Mouse (Mus musculus) hindbrain, embryonic 15.5 days (tissue): ENCODE data around the gene BC048403. TPM values are rescaled to one million over a fixed set of nuclear protein-coding genes. Genes with fewer than 3 reads are reported as not detected.
"Not testable (repeated sequence)": the region's sequence is repeated elsewhere in the genome, so short reads cannot be mapped to it uniquely, and the experiment has no call there.

Experiments used
- ATAC-seq: fragments of 200-750 bp; cut with Nextera tagmentation; 2 replicates; pipeline ENCODE4 v1.8.0; 2017; ENCODE audit warnings: low read depth, moderate number of reproducible peaks, moderate TSS enrichment; ENCODE audit not compliant: low FRiP score
- H3K27ac ChIP-seq: fragments of 300-500 bp; sonication (generic); replicated peaks from 2 replicates; pipeline ENCODE4 v1.5.1; 2015; ENCODE audit warnings: mild to moderate bottlenecking, inconsistent platforms
- H3K27me3 ChIP-seq: fragments of 300-500 bp; sonication (generic); 2 replicates; pipeline ENCODE4 v1.6.1; 2015; ENCODE audit warnings: control low read depth, inconsistent platforms
- H3K36me3 ChIP-seq: fragments of 300-500 bp; sonication (generic); 2 replicates; pipeline ENCODE4 v1.6.1; 2015; ENCODE audit warnings: control low read depth, inconsistent platforms
- H3K4me1 ChIP-seq: fragments of 300-500 bp; sonication (generic); replicated peaks from 2 replicates; pipeline ENCODE4 v1.6.1; 2015; ENCODE audit warnings: control low read depth, inconsistent platforms
- H3K4me2 ChIP-seq: fragments of 300-500 bp; sonication (generic); 2 replicates; pipeline ENCODE4 v1.6.1; 2015; ENCODE audit warnings: moderate library complexity, mild to moderate bottlenecking, inconsistent platforms
- H3K4me3 ChIP-seq: fragments of 300-500 bp; sonication (generic); 2 replicates; pipeline ENCODE4 v1.5.1; 2015; ENCODE audit warnings: mild to moderate bottlenecking, inconsistent platforms
- H3K9ac ChIP-seq: fragments of 300-500 bp; sonication (generic); 2 replicates; pipeline ENCODE4 v1.6.1; 2015; ENCODE audit warnings: inconsistent platforms
- H3K9me3 ChIP-seq: fragments of 300-500 bp; sonication (generic); 2 replicates; pipeline ENCODE4 v1.6.1; 2016; ENCODE audit warnings: control low read depth, inconsistent platforms
- whole genome bisulfite sequencing: fragments of 180-500 bp; shearing (Covaris S2); methylation state at CpG from one replicate; pipeline ENCODE4 v1.1.7; 2015; 5-methylcytosine and 5-hydroxymethylcytosine counted together
- polyA plus RNA-seq: library from polyadenylated mRNA; unstranded; fragments of >200 nt; fragmentation: Nextera tagmentation; extraction: Ambion mirVana; gene quantifications from 2 replicates; pipeline ENCODE4 v1.2.1, GENCODE M21; 2015

BC048403 gene
- polyA plus RNA-seq, 1 experiment from 2014 or later: 2.5 TPM

GRCm38 (mm10) chr10:121764469-121765173, 24.9 kb downstream of the BC048403 start:
- H3K4me3 ChIP-seq: no peak overlapping the region
- WGBS: 82% methylated on average over 13 of the region's 13 CpGs

GRCm38 (mm10) chr10:121765174-121766057, 25.7 kb downstream of the BC048403 start:
- peak; percentile 94 for ATAC-seq
- Histone ChIP-seq H3K27ac (peak overlapping the region; percentile 70), H3K4me1 (peaks cover 11% of the 10 kb centered on the region; the same call in 1 of the 2 replicates), H3K4me2 (no peak overlapping the region), H3K36me3 (no peaks in the 10 kb centered on the region), H3K9me3 (no peaks in the 10 kb centered on the region), H3K27me3 (no peaks in the 10 kb centered on the region), H3K4me3 (no peak overlapping the region), H3K9ac (no peak overlapping the region)
- 41% methylated on average over 10 of the region's 10 CpGs for WGBS

More at GRCm38 (mm10) chr10:121764469-121765173, 24.9 kb downstream of the BC048403 start:
- H3K9me3 ChIP-seq: no peaks in the 10 kb centered on the region
- peaks cover 11% of the 10 kb centered on the region; the same call in 1 of the 2 replicates for H3K4me1 ChIP-seq
- H3K27me3 ChIP-seq: no peaks in the 10 kb centered on the region
- H3K4me2 ChIP-seq: no peak overlapping the region
- peak overlapping the region; percentile 70 for H3K27ac ChIP-seq
- H3K36me3 ChIP-seq: no peaks in the 10 kb centered on the region
- peak; percentile 75 for ATAC-seq
- H3K9ac ChIP-seq: no peak overlapping the region

- H3K4me2 ChIP-seq, H3K27me3 ChIP-seq, ATAC-seq, H3K9me3 ChIP-seq, H3K9ac ChIP-seq, H3K27ac ChIP-seq, H3K36me3 ChIP-seq, H3K4me3 ChIP-seq: not testable (repeated sequence)
- H3K4me1 ChIP-seq: peaks cover 11% of the 10 kb centered on the region; the same call in 1 of the 2 replicates
- WGBS: 80% methylated on average over 3 of the region's 3 CpGs
Observed at GRCm38 (mm10) chr10:121767295-121767694, 27.6 kb downstream of the BC048403 start.

GRCm38 (mm10) chr10:121769711-121770110, 30.0 kb downstream of the BC048403 start:
- 94% methylated on average over 5 of the region's 5 CpGs for WGBS
- Histone ChIP-seq H3K27ac (no peak overlapping the region), H3K4me3 (no peak overlapping the region), H3K36me3 (no peaks in the 10 kb centered on the region), H3K9me3 (no peaks in the 10 kb centered on the region), H3K27me3 (no peaks in the 10 kb centered on the region), H3K4me2 (no peak overlapping the region), H3K4me1 (peaks cover 10% of the 10 kb centered on the region; the same call in 1 of the 2 replicates), H3K9ac (no peak overlapping the region)
- ATAC-seq: no peak

- WGBS: 56% methylated on average over 20 of the region's 20 CpGs
- Histone ChIP-seq H3K9ac (no peak overlapping the region), H3K4me2 (no peak overlapping the region; the same call in 1 of the 2 replicates), H3K27ac (no peak overlapping the region), H3K36me3 (no peaks in the 10 kb centered on the region), H3K4me1 (peaks cover under 1% of the 10 kb centered on the region; the same call in 1 of the 2 replicates), H3K9me3 (no peaks in the 10 kb centered on the region), H3K4me3 (no peak overlapping the region), H3K27me3 (no peaks in the 10 kb centered on the region)
- peak; percentile 19; the same call in 1 of the 2 replicates for ATAC-seq
Observed at GRCm38 (mm10) chr10:121770624-121771577, 31.2 kb downstream of the BC048403 start.

- Histone ChIP-seq H3K9ac (no peak overlapping the region), H3K9me3 (no peaks in the 10 kb centered on the region), H3K36me3 (no peaks in the 10 kb centered on the region), H3K27ac (no peak overlapping the region), H3K27me3 (no peaks in the 10 kb centered on the region), H3K4me1 (no peaks in the 10 kb centered on the region), H3K4me2 (no peak overlapping the region), H3K4me3 (no peak overlapping the region)
- WGBS: 83% methylated on average over 4 of the region's 4 CpGs
- ATAC-seq: no peak
Observed at GRCm38 (mm10) chr10:121773813-121774212, 34.1 kb downstream of the BC048403 start.

- WGBS: 64% methylated on average over 3 of the region's 3 CpGs
- H3K4me1 ChIP-seq: no peaks in the 10 kb centered on the region
- H3K9me3 ChIP-seq: no peaks in the 10 kb centered on the region
- no peak overlapping the region for H3K4me3 ChIP-seq
- no peaks in the 10 kb centered on the region for H3K27me3 ChIP-seq
- H3K27ac ChIP-seq: no peak overlapping the region
- no peaks in the 10 kb centered on the region for H3K36me3 ChIP-seq
- no peak overlapping the region for H3K4me2 ChIP-seq
- H3K9ac ChIP-seq: no peak overlapping the region
- no peak for ATAC-seq
Observed at GRCm38 (mm10) chr10:121775990-121776389, 36.3 kb downstream of the BC048403 start.

- Histone ChIP-seq H3K9ac (no peak overlapping the region), H3K4me3 (no peak overlapping the region), H3K4me2 (no peak overlapping the region), H3K9me3 (0 out of 2 replicates have a peak, but pooled peaks cover 3% of the 10 kb centered on the region), H3K36me3 (peaks cover 33% of the 10 kb centered on the region), H3K27me3 (no peaks in the 10 kb centered on the region), H3K4me1 (no peaks in the 10 kb centered on the region), H3K27ac (no peak overlapping the region)
- no peak for ATAC-seq
- 45% methylated on average over 14 of the region's 14 CpGs for WGBS
Observed at GRCm38 (mm10) chr10:121781159-121781558, 41.4 kb downstream of the BC048403 start.

GRCm38 (mm10) chr10:121788536-121788935, 48.8 kb downstream of the BC048403 start:
- Histone ChIP-seq H3K36me3 (peaks cover 36% of the 10 kb centered on the region), H3K9me3 (0 out of 2 replicates have a peak, but pooled peaks cover 3% of the 10 kb centered on the region), H3K4me2 (no peak overlapping the region), H3K4me3 (no peak overlapping the region), H3K4me1 (no peaks in the 10 kb centered on the region), H3K9ac (no peak overlapping the region), H3K27ac (no peak overlapping the region), H3K27me3 (no peaks in the 10 kb centered on the region)
- no peak for ATAC-seq
- WGBS: 81% methylated on average over 3 of the region's 3 CpGs

- Histone ChIP-seq H3K27ac (no peak overlapping the region), H3K4me1 (no peaks in the 10 kb centered on the region), H3K36me3 (peaks cover 31% of the 10 kb centered on the region), H3K27me3 (no peaks in the 10 kb centered on the region), H3K4me3 (no peak overlapping the region), H3K9me3 (no peaks in the 10 kb centered on the region), H3K9ac (no peak overlapping the region), H3K4me2 (no peak overlapping the region)
- ATAC-seq: no peak
- 16% methylated on average over 6 of the region's 6 CpGs for WGBS
Observed at GRCm38 (mm10) chr10:121790078-121790477, 50.3 kb downstream of the BC048403 start.

- H3K4me2 ChIP-seq: no peak overlapping the region
- H3K27me3 ChIP-seq: no peaks in the 10 kb centered on the region
- H3K36me3 ChIP-seq: peaks cover 28% of the 10 kb centered on the region
- H3K9me3 ChIP-seq: no peaks in the 10 kb centered on the region
- no peak overlapping the region for H3K9ac ChIP-seq
- H3K4me1 ChIP-seq: no peaks in the 10 kb centered on the region
- no peak overlapping the region for H3K4me3 ChIP-seq
- WGBS: 70% methylated on average over 17 of the region's 17 CpGs
- H3K27ac ChIP-seq: no peak overlapping the region
- no peak for ATAC-seq
Observed at GRCm38 (mm10) chr10:121792661-121793060, 52.9 kb downstream of the BC048403 start.
